Mouse (Mus musculus) ES-Bruce4 (cell line): ENCODE measurements around the gene Crocc. TPM values are rescaled to one million over a fixed set of nuclear protein-coding genes. Genes with fewer than 3 reads are reported as not detected.

ENCODE experiments used
- H3K27ac ChIP-seq: 2 replicates; pipeline ENCODE4 v1.5.1; 2012; ENCODE audit warnings: low read length, inconsistent platforms; ENCODE audit not compliant: insufficient read depth
- H3K27me3 ChIP-seq: 2 replicates; pipeline ENCODE4 v1.6.1; 2012; ENCODE audit warnings: mild to moderate bottlenecking, low read length, inconsistent platforms; ENCODE audit not compliant: control insufficient read depth, poor library complexity, insufficient read depth, severe bottlenecking
- H3K36me3 ChIP-seq: 2 replicates; pipeline ENCODE4 v1.6.1; 2012; ENCODE audit warnings: inconsistent platforms, mild to moderate bottlenecking, low read length, moderate library complexity; ENCODE audit not compliant: control insufficient read depth, poor library complexity, insufficient read depth, severe bottlenecking
- H3K4me1 ChIP-seq: one replicate; pipeline ENCODE4 v1.8.1; 2011; ENCODE audit warnings: low read length; ENCODE audit not compliant: control insufficient read depth, insufficient read depth
- H3K4me3 ChIP-seq: 2 replicates; pipeline ENCODE4 v1.5.1; 2011; ENCODE audit warnings: low read depth, mild to moderate bottlenecking, low read length
- H3K9ac ChIP-seq: 2 replicates; pipeline ENCODE4 v1.6.1; 2012; ENCODE audit warnings: low read depth, mild to moderate bottlenecking, inconsistent platforms; ENCODE audit not compliant: poor library complexity, severe bottlenecking
- H3K9me3 ChIP-seq: replicated peaks from 2 replicates; pipeline ENCODE4 v1.6.1; 2012; ENCODE audit warnings: mild to moderate bottlenecking, low read length, inconsistent platforms; ENCODE audit not compliant: control insufficient read depth, poor library complexity, insufficient read depth, severe bottlenecking
- CTCF ChIP-seq: IDR thresholded peaks from one replicate; pipeline ENCODE4 v1.8.1; 2011; ENCODE audit warnings: low read depth, low read length
- EP300 ChIP-seq: IDR thresholded peaks from 2 replicates; pipeline ENCODE4 v1.6.1; 2011; ENCODE audit warnings: low read depth, low read length; ENCODE audit not compliant: insufficient read depth
- POLR2A ChIP-seq: IDR thresholded peaks from one replicate; pipeline ENCODE4 v1.8.1; 2011; ENCODE audit warnings: low read length; ENCODE audit not compliant: insufficient read depth
- polyA plus RNA-seq: library from polyadenylated mRNA; stranded (reverse); fragments of >200 nt; gene quantifications from 2 replicates; pipeline ENCODE4 v1.2.4, GENCODE M21; 2011; ENCODE audit warnings: low read depth; ENCODE audit not compliant: missing spikeins, insufficient read depth, insufficient read length

Gene Crocc
- polyA plus RNA-seq, 1 experiment: 35.0 TPM

DNA sequence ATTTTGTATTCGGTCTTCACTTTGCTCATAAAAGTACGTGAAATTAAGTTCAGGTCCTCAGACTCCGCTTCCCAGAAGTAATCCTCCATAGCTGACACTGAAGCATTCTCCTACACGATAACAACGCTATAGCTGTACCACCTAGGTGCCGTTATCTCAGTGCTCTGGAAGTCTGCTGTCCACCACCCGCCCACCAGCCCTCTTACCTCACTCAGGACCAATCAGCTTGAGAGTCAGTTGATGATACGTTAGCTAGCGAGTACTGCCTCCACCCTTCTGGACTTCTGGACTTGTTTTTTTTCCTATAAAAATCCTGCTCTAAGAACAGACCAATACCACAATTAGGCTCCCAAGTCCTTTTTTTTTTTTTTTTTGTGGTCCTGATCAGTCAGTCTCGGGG is 26.5 kb upstream of the Crocc start:
- Histone ChIP-seq H3K36me3 (no peaks in the 10 kb centered on the region), H3K9ac (no peak overlapping the region), H3K27ac (no peak overlapping the region), H3K27me3 (no peaks in the 10 kb centered on the region), H3K4me3 (no peak overlapping the region), H3K9me3 (no peaks in the 10 kb centered on the region), H3K4me1 (no peaks in the 10 kb centered on the region)
- TF ChIP-seq CTCF: no peak

GRCm38 (mm10) chr4:141078510-141079137 is 18.3 kb upstream of the Crocc start:
- TF ChIP-seq CTCF (no peak), POLR2A (no peak), EP300 (no peak)
- no peaks in the 10 kb centered on the region for H3K9me3 ChIP-seq
- H3K4me1 ChIP-seq: no peaks in the 10 kb centered on the region
- peak overlapping the region; percentile 30; the same call in 1 of the 2 replicates for H3K27ac ChIP-seq
- no peaks in the 10 kb centered on the region for H3K27me3 ChIP-seq
- H3K4me3 ChIP-seq: peak overlapping the region; percentile 67
- peak overlapping the region; percentile 71 for H3K9ac ChIP-seq
- H3K36me3 ChIP-seq: no peaks in the 10 kb centered on the region

GRCm38 (mm10) chr4:141077681-141078509 is 17.5 kb upstream of the Crocc start, which contains the start of gene Necap2:
Gene Necap2 (minus strand): TSS chr4:141078357.
- Histone ChIP-seq H3K4me3 (peak within 1 kb of the TSS; percentile 89), H3K27me3 (no peaks in the 10 kb centered on the region), H3K4me1 (no peaks in the 10 kb centered on the region), H3K9me3 (no peaks in the 10 kb centered on the region), H3K36me3 (no peaks in the 10 kb centered on the region), H3K9ac (peak within 1 kb of the TSS; percentile 71), H3K27ac (peak within 1 kb of the TSS; percentile 30; the same call in 1 of the 2 replicates)
- TF ChIP-seq CTCF: peak; percentile 55
- TF ChIP-seq EP300: 0 out of 2 replicates have a peak, but pooled peaks have one; percentile 45
- peak; percentile 96 for TF ChIP-seq POLR2A

- Histone ChIP-seq H3K4me1 (no peaks in the 10 kb centered on the region), H3K4me3 (peak overlapping the region; percentile 89), H3K9ac (peak overlapping the region; percentile 71), H3K36me3 (no peaks in the 10 kb centered on the region), H3K9me3 (no peaks in the 10 kb centered on the region), H3K27me3 (no peaks in the 10 kb centered on the region), H3K27ac (no peak overlapping the region)
- TF ChIP-seq POLR2A (no peak), CTCF (no peak), EP300 (no peak)
Measured at GRCm38 (mm10) chr4:141076761-141077506, 16.6 kb upstream of the Crocc start.

- H3K27me3 ChIP-seq: no peaks in the 10 kb centered on the region
- TF ChIP-seq POLR2A (no peak), CTCF (no peak), EP300 (no peak)
- H3K4me3 ChIP-seq: no peak overlapping the region
- no peaks in the 10 kb centered on the region for H3K9me3 ChIP-seq
- no peak overlapping the region for H3K27ac ChIP-seq
- H3K36me3 ChIP-seq: 0 out of 2 replicates have a peak, but pooled peaks cover under 1% of the 10 kb centered on the region
- H3K4me1 ChIP-seq: no peaks in the 10 kb centered on the region
- H3K9ac ChIP-seq: no peak overlapping the region
Measured at GRCm38 (mm10) chr4:141074109-141074508, 13.8 kb upstream of the Crocc start.
